Mouse (Mus musculus): ENCODE data around the gene Fam102a. TPM values are rescaled to one million over a fixed set of nuclear protein-coding genes. Genes with fewer than 3 reads are reported as not detected.

The Fam102a gene
- polyA plus RNA-seq, 1 experiment from 2014 or later: 19.2 TPM

DNA sequence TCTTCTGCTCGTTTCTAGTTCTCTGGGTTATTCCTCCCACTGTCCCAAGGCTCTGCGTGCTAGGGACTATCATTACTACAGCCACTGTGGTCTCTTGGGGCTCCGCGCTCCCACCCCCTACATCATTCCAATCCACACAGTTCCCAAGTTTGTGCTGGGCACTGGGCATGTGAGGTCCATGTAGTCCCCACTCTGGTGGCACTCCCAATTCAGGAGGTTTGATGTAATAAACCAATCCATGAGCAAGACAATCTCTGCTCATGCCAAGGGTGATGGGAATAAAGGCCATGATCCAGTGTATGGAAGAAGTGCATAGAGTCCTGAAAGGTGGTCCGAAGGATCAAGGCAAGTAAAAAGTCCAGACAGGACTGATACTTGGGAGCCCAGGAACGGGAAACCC lies 39.4 kb downstream of the Fam102a start, which contains the start of gene Pip5kl1:
Gene Pip5kl1, plus strand, starts transcription at position 301 of the 400 bp plus-strand sequence.
- Histone ChIP-seq H3K27ac (replicated peaks; ENCODE audit: low read depth, low read length) (no peak within 1 kb of the TSS), H3K9me3 (ENCODE audit: control insufficient read depth, low read length) (no peaks in the 10 kb centered on the region), H3K4me1 (ENCODE audit: control insufficient read depth, insufficient read depth, low read length) (peaks cover 7% of the 10 kb centered on the region), H3K4me3 (ENCODE audit: low read depth, low read length) (peak within 1 kb of the TSS; percentile 40), H3K36me3 (ENCODE audit: control insufficient read depth, insufficient read depth, low read length) (peaks cover 8% of the 10 kb centered on the region; the same call in 1 of the 2 replicates), H3K9ac (ENCODE audit: low read depth, low read length) (peak within 1 kb of the TSS; percentile 58), H3K27me3 (replicated peaks; ENCODE audit: control insufficient read depth, insufficient read depth, low read length) (peaks cover 6% of the 10 kb centered on the region; the same call in 1 of the 2 replicates), H3K4me2 (ENCODE audit: low read depth, low read length) (peak within 1 kb of the TSS; percentile 86)
- 77% methylated on average over 6 of the region's 6 CpGs for WGBS
- no peak for DNase-seq (ENCODE audit: low spot score)
- ATAC-seq (ENCODE audit: low read depth): no peak

DNA sequence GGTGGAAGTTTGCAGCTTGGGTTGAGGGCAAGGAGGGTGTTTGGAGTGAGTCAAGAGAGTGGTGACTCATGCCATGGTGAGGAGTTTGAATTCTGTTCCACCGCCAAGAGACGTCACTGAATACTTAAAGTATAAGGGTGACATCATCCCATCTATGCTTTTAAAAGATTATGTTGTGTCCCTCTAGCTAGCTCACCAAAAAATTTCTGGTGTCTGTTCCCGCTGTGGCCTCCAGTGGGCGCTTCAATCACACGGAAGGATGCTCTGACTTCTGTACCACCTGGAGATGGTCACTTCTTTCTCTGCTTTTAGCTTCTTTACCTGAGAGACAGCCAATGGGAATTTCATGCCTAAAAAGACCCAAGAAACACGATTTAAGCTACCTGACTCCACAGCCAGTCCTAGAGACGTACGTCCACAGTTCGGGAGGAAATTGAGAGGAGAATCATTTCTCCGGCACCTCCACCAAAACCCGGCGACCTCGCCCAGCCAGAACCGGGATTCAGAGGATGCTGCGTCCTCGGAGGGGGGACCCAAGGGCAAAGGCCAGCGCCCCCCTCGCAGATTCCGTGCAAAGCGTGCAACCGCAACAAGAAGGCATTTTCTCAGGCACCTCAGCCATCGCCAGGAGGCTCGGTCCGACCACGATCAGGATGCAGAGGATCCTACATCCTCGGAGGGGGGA lies 39.9 kb downstream of the Fam102a start:
- Histone ChIP-seq H3K36me3 (ENCODE audit: control insufficient read depth, insufficient read depth, low read length) (peaks cover 8% of the 10 kb centered on the region; the same call in 1 of the 2 replicates), H3K9ac (ENCODE audit: low read depth, low read length) (peak overlapping the region; percentile 58), H3K4me2 (ENCODE audit: low read depth, low read length) (peak overlapping the region; percentile 86), H3K4me3 (ENCODE audit: low read depth, low read length) (peak overlapping the region; percentile 40), H3K27ac (replicated peaks; ENCODE audit: low read depth, low read length) (no peak overlapping the region), H3K27me3 (replicated peaks; ENCODE audit: control insufficient read depth, insufficient read depth, low read length) (peaks cover 11% of the 10 kb centered on the region; the same call in 1 of the 2 replicates), H3K4me1 (ENCODE audit: control insufficient read depth, insufficient read depth, low read length) (peaks cover 7% of the 10 kb centered on the region), H3K9me3 (ENCODE audit: control insufficient read depth, low read length) (no peaks in the 10 kb centered on the region)
- WGBS: 2% methylated on average over 23 of the region's 26 CpGs
- ATAC-seq (ENCODE audit: low read depth) (no peak), DNase-seq (ENCODE audit: low spot score) (peak; percentile 42)

DNA sequence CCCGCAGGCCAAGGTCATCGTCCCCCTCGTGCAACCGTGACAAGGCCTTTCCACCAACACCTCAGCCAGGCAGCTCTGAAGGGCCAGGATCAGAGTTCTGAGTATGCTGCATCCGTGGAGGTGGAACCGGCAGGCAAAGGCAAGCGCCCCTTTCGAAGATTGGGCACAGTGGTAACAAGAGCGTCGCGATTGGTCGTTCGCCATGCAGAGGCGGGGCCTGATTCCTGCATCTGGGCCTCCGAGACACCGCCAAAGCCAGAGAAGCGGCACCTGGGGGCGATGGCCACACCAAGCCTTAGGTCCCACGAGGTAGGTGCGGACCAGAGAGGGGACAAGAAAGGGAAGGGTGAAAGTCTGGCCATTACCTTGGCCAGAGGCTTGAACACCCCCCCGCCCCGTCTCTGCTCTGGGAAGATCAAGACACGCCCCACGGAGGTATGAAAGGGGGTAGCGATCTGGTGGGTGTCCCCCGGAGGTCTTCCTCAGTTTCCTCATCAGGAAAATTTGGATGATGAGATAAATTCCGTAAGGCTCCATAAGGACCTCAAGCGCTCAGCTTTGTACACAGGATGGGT lies 40.5 kb downstream of the Fam102a start, which contains the start of gene 9430097D07Rik:
Gene 9430097D07Rik, minus strand, starts transcription at position 99 of the 575 bp plus-strand sequence.
- Histone ChIP-seq H3K27ac (replicated peaks; ENCODE audit: low read depth, low read length) (no peak within 1 kb of the TSS), H3K4me2 (ENCODE audit: low read depth, low read length) (peak within 1 kb of the TSS; percentile 86), H3K27me3 (replicated peaks; ENCODE audit: control insufficient read depth, insufficient read depth, low read length) (peaks cover 11% of the 10 kb centered on the region; the same call in 1 of the 2 replicates), H3K9ac (ENCODE audit: low read depth, low read length) (peak within 1 kb of the TSS; percentile 58), H3K4me1 (ENCODE audit: control insufficient read depth, insufficient read depth, low read length) (peaks cover 7% of the 10 kb centered on the region), H3K9me3 (ENCODE audit: control insufficient read depth, low read length) (no peaks in the 10 kb centered on the region), H3K4me3 (ENCODE audit: low read depth, low read length) (peak within 1 kb of the TSS; percentile 40), H3K36me3 (ENCODE audit: control insufficient read depth, insufficient read depth, low read length) (peaks cover 8% of the 10 kb centered on the region; the same call in 1 of the 2 replicates)
- DNase-seq (ENCODE audit: low spot score) (peak; percentile 78), ATAC-seq (ENCODE audit: low read depth) (peak; percentile 58)
- WGBS: 6% methylated on average over 28 of the region's 28 CpGs

DNA sequence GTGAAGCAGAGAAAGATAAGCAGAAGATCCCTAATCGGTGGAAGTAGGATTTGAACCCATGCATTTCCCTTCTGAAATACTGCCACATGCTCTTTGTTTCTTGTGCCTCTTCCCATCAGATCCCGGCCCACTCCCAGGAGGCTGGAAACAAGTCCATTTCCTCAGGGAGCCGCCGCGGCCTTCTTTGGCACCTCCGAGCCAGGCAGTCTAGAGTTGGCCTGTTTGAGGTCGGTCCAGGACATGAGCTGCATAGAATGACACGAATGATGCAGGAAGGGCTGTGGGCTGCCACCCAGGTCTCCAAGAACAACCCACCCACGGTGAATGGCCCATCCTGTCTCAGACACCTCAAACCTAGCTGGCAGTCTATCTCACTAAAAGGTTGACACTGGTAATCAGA lies 41.4 kb downstream of the Fam102a start:
- Histone ChIP-seq H3K27me3 (replicated peaks; ENCODE audit: control insufficient read depth, insufficient read depth, low read length) (peaks cover 11% of the 10 kb centered on the region; the same call in 1 of the 2 replicates), H3K4me2 (ENCODE audit: low read depth, low read length) (no peak overlapping the region), H3K4me1 (ENCODE audit: control insufficient read depth, insufficient read depth, low read length) (peaks cover 4% of the 10 kb centered on the region), H3K9ac (ENCODE audit: low read depth, low read length) (no peak overlapping the region), H3K9me3 (ENCODE audit: control insufficient read depth, low read length) (no peaks in the 10 kb centered on the region), H3K36me3 (ENCODE audit: control insufficient read depth, insufficient read depth, low read length) (peaks cover 8% of the 10 kb centered on the region; the same call in 1 of the 2 replicates), H3K27ac (replicated peaks; ENCODE audit: low read depth, low read length) (no peak overlapping the region), H3K4me3 (ENCODE audit: low read depth, low read length) (no peak overlapping the region)
- ATAC-seq (ENCODE audit: low read depth): no peak
- 89% methylated on average over 9 of the region's 9 CpGs for WGBS
- DNase-seq (ENCODE audit: low spot score): no peak

DNA sequence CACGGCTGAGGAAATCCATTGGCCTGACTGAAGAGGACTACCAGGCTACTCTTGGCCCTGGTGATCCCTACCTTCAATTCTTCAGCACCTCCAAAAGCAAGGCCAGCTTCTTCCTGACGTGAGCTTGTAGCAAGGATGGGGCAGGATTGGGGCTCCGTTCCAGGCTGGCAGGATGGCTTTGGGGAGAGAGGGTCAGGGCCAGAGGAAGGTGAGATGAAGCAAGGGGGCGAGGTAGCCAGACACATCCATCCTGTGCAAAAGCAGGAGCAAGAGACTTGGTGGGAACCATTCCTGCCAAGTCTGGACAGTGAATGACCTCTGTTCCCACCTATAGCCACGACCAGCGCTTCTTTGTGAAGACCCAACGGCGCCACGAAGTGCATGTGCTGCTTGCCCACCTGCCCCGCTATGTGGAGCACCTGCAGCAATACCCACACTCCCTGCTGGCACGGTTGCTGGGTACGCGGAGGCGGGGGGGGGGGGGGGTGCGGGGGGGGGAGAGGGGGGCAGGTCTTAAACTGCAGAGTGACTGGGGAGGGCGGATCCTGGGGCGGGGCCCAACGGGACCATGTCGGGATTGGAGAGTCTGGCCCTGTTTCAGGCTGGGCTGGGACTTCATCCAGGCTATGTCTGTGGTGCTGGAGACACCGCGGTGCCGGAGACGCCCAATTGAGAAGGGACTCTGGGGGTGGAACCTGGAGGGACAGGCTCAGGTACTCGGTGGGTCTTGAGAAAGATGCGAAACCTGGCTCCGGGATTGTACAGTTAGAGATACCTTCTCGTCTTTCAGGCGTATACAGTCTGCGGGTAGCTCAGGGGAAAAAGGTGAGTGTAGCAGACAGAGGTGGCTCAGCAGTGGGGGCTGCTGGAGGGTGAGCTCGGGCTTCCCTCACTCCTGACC lies 43.3 kb downstream of the Fam102a start:
- WGBS: 47% methylated on average over 25 of the region's 30 CpGs
- Histone ChIP-seq H3K4me1 (ENCODE audit: control insufficient read depth, insufficient read depth, low read length) (no peaks in the 10 kb centered on the region), H3K36me3 (ENCODE audit: control insufficient read depth, insufficient read depth, low read length) (no peaks in the 10 kb centered on the region), H3K4me3 (ENCODE audit: low read depth, low read length) (no peak overlapping the region), H3K4me2 (ENCODE audit: low read depth, low read length) (no peak overlapping the region), H3K27ac (replicated peaks; ENCODE audit: low read depth, low read length) (no peak overlapping the region), H3K27me3 (replicated peaks; ENCODE audit: control insufficient read depth, insufficient read depth, low read length) (peaks cover 11% of the 10 kb centered on the region; the same call in 1 of the 2 replicates), H3K9ac (ENCODE audit: low read depth, low read length) (no peak overlapping the region), H3K9me3 (ENCODE audit: control insufficient read depth, low read length) (no peaks in the 10 kb centered on the region)
- DNase-seq (ENCODE audit: low spot score) (peak; percentile 34), ATAC-seq (ENCODE audit: low read depth) (no peak)

DNA sequence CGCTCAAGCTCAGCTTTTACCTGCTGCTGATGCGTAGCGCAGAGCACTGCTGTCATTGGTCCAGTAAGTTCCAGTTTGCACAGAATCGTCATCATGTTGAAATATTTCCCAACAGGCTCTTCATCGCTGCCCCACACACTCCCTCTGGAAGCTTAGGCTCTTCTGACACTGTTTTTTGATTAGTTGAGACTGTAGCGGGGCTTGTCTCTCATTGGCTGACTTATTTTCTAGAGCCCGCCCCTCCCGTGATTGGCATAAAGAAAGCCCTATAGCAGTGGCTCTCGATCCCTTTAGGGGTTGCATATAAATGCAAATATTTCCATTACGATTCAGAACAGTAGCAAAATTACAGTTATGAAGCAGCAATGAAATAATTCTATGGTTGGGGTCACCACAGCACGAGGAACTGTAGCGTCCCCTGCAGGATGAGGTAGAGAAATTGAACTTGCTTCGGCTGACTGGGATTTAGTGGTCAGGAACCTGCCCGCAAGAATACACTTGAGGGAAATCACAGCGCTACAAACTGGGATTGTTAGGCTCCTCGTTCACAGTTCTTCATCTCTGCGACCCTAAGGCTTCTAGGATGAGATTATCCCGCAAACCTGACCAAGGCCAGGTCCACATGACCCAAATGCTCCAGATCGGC lies 46.4 kb downstream of the Fam102a start:
- WGBS: 38% methylated on average over 19 of the region's 19 CpGs
- Histone ChIP-seq H3K9ac (ENCODE audit: low read depth, low read length) (no peak overlapping the region), H3K27me3 (replicated peaks; ENCODE audit: control insufficient read depth, insufficient read depth, low read length) (peaks cover 11% of the 10 kb centered on the region; the same call in 1 of the 2 replicates), H3K4me1 (ENCODE audit: control insufficient read depth, insufficient read depth, low read length) (no peaks in the 10 kb centered on the region), H3K4me3 (ENCODE audit: low read depth, low read length) (peak overlapping the region; percentile 13), H3K4me2 (ENCODE audit: low read depth, low read length) (peak overlapping the region; percentile 34), H3K9me3 (ENCODE audit: control insufficient read depth, low read length) (no peaks in the 10 kb centered on the region), H3K36me3 (ENCODE audit: control insufficient read depth, insufficient read depth, low read length) (no peaks in the 10 kb centered on the region), H3K27ac (replicated peaks; ENCODE audit: low read depth, low read length) (no peak overlapping the region)
- DNase-seq (ENCODE audit: low spot score): peak; percentile 55
- ATAC-seq (ENCODE audit: low read depth): peak; percentile 65

DNA sequence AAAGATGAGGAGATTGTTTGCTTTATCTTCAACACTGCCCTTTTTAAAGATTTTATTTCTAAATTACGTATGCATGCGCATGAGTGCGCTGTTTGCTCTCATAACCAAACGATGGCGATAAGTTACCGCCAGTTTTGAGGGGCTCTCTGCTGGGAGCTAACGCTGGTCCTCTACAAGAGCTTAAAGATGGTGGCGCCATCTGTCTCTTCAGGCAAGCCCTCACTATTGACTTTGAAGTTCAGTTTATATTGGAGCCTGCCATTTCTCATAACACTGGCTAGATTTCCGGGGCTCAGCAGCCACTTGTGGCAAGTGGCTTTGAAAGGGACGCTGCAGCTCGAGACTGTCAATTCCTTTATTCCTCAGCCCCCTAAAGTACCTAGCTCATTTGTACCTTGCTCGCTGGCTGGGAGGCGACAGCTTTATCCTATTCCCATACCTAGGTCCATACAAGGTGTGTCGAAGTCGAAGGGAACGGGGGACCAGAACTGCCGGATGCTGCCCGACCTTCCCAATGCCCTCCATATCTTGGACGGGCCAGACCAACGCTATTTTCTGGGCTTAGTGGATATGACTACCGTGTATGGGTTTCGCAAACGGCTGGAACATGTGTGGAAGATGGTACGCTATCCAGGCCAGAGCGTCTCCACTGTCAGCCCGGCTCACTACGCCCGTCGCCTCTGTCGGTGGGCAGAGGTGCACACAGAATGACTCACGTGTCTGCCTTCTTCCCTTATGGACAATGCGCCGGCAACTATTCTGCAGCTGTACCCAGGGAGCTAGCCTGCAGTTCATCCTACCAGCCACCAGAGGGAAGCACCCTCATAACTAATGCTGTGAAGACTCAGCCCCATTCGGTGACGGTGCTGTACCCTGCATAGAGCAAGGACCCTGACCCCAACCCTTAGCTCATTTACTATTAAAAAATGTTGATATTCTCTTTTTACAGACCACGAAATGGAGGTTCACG lies 48.0 kb downstream of the Fam102a start:
- H3K4me1 ChIP-seq (ENCODE audit: control insufficient read depth, insufficient read depth, low read length): 0 out of 2 replicates have a peak, but pooled peaks cover 4% of the 10 kb centered on the region
- no peak overlapping the region for H3K27ac ChIP-seq (replicated peaks; ENCODE audit: low read depth, low read length)
- H3K27me3 ChIP-seq (replicated peaks; ENCODE audit: control insufficient read depth, insufficient read depth, low read length): peaks cover 11% of the 10 kb centered on the region; the same call in 1 of the 2 replicates
- H3K4me3 ChIP-seq (ENCODE audit: low read depth, low read length): peak overlapping the region; percentile 22
- peak overlapping the region; percentile 38; the same call in 1 of the 2 replicates for H3K9ac ChIP-seq (ENCODE audit: low read depth, low read length)
- H3K9me3 ChIP-seq (ENCODE audit: control insufficient read depth, low read length): no peaks in the 10 kb centered on the region
- peak overlapping the region; percentile 55 for H3K4me2 ChIP-seq (ENCODE audit: low read depth, low read length)
- peak; percentile 85 for DNase-seq (ENCODE audit: low spot score)
- ATAC-seq (ENCODE audit: low read depth): peak; percentile 77
- no peaks in the 10 kb centered on the region for H3K36me3 ChIP-seq (ENCODE audit: control insufficient read depth, insufficient read depth, low read length)
- WGBS: 14% methylated on average over 37 of the region's 37 CpGs

Data from embryonic facial prominence, embryonic 14.5 days (tissue).